Mouse (Mus musculus): Measurements from ENCODE around the gene Zfp386.
"Not testable (repeated sequence)": the region's sequence is repeated elsewhere in the genome, so short reads cannot be mapped to it uniquely, and the experiment has no call there.

GRCm38 (mm10) chr12:115999784-116000183 is 47.7 kb upstream of the Zfp386 start:
- not testable (repeated sequence) for TF ChIP-seq POLR2A, CTCF (IDR thresholded peaks at IDR 0.05; ENCODE audit: extremely low read depth, insufficient read depth, low read length)

All from cortical plate, adult 2 months (tissue).